Mouse (Mus musculus) liver, adult (tissue): ENCODE results near the gene Ccdc13.

ENCODE experiments used
- GATA4 ChIP-seq: IDR thresholded peaks from 2 replicates; pipeline ENCODE4 v1.6.1; 2014; ENCODE audit warnings: mild to moderate bottlenecking, low read length; ENCODE audit not compliant: insufficient replicate concordance

Gene Ccdc13

GRCm38 (mm10) chr9:121858153-121858488 is 18.9 kb upstream of the Ccdc13 start, which contains the start of gene Higd1a:
Gene Higd1a, minus strand, starts transcription at chr9:121858362.
- no peak for TF ChIP-seq GATA4

GRCm38 (mm10) chr9:121857474-121858152 is 18.4 kb upstream of the Ccdc13 start:
- TF ChIP-seq GATA4 = no peak

GRCm38 (mm10) chr9:121856649-121857416 is 17.6 kb upstream of the Ccdc13 start:
- no peak for TF ChIP-seq GATA4

- no peak for TF ChIP-seq GATA4
Measured at GRCm38 (mm10) chr9:121854246-121854645, 15.0 kb upstream of the Ccdc13 start.

GRCm38 (mm10) chr9:121847842-121848241 is 8.6 kb upstream of the Ccdc13 start:
- TF ChIP-seq GATA4 = no peak

- no peak for TF ChIP-seq GATA4
Measured at GRCm38 (mm10) chr9:121847138-121847537, 7.9 kb upstream of the Ccdc13 start.

GRCm38 (mm10) chr9:121846526-121847118 is 7.4 kb upstream of the Ccdc13 start:
- TF ChIP-seq GATA4 = no peak

GRCm38 (mm10) chr9:121842914-121843313 is 3.7 kb upstream of the Ccdc13 start:
- no peak for TF ChIP-seq GATA4

GRCm38 (mm10) chr9:121839622-121839965 is 333 bp upstream of the Ccdc13 start:
- TF ChIP-seq GATA4 = no peak

GRCm38 (mm10) chr9:121838008-121838407 is 1.3 kb downstream of the Ccdc13 start:
- TF ChIP-seq GATA4 = no peak

- TF ChIP-seq GATA4 = no peak
Measured at GRCm38 (mm10) chr9:121833825-121834224, 5.4 kb downstream of the Ccdc13 start.

GRCm38 (mm10) chr9:121830956-121831293 is 8.3 kb downstream of the Ccdc13 start:
- TF ChIP-seq GATA4 = no peak

- TF ChIP-seq GATA4 = no peak
Measured at GRCm38 (mm10) chr9:121830243-121830955, 8.9 kb downstream of the Ccdc13 start.

GRCm38 (mm10) chr9:121829270-121829992 is 9.8 kb downstream of the Ccdc13 start:
- TF ChIP-seq GATA4 = no peak

GRCm38 (mm10) chr9:121828314-121828713 is 10.9 kb downstream of the Ccdc13 start:
- no peak for TF ChIP-seq GATA4
